8 mouse cellular contexts compared by ENCODE assay signal in genomic region chr11:58949480-58950431, GRCm38 (mm10). TPM values are rescaled to one million over a fixed set of nuclear protein-coding genes. Genes with fewer than 3 reads are reported as not detected.
A peak's percentile ranks its signal among the peaks of the same experiment; 100 is the strongest.
DNase-seq lines count a peak whose midpoint lies in the region; ATAC-seq and TF ChIP-seq lines count a peak whose summit lies in the region.

No protein-coding gene starts in this region.

- H3K4me1 ChIP-seq in heart, embryonic 10.5 days = peaks cover 18% of the 10 kb centered on the region
- H3K4me1 ChIP-seq in heart, adult 2 months (ENCODE audit: control insufficient read depth, insufficient read depth, low read length) = peaks cover 1% of the 10 kb centered on the region; the same call in 1 of the 2 replicates
- H3K4me1 ChIP-seq in ES-Bruce4 (ENCODE audit: control insufficient read depth, insufficient read depth, low read length) = no peaks in the 10 kb centered on the region
- H3K4me1 ChIP-seq in embryonic facial prominence, embryonic 10.5 days = peaks cover 27% of the 10 kb centered on the region
- H3K4me1 ChIP-seq in midbrain, embryonic 16.5 days (ENCODE audit: control insufficient read depth, insufficient read depth, low read length) = peaks cover 26% of the 10 kb centered on the region

- no peaks in the 10 kb centered on the region for H3K79me2 ChIP-seq in heart, adult 2 months (replicated peaks; ENCODE audit: control insufficient read depth, insufficient read depth, low read length)

- no peak for TF ChIP-seq POLR2A in heart, adult 2 months (IDR thresholded peaks at IDR 0.05; ENCODE audit: insufficient read depth, low read depth, low read length)
- no peak for TF ChIP-seq POLR2A in ES-Bruce4 (IDR thresholded peaks at IDR 0.05; ENCODE audit: insufficient read depth, low read length)

- TF ChIP-seq CTCF in heart, adult 2 months (IDR thresholded peaks at IDR 0.05) = no peak
- TF ChIP-seq CTCF in ES-Bruce4 (IDR thresholded peaks at IDR 0.05; ENCODE audit: low read depth, low read length) = no peak

- peak overlapping the region; percentile 61 for H3K4me2 ChIP-seq in midbrain, embryonic 16.5 days (ENCODE audit: low read length)

- H3K4me3 ChIP-seq in heart, embryonic 10.5 days = peak overlapping the region; percentile 58
- no peak overlapping the region for H3K4me3 ChIP-seq in heart, adult 2 months
- peak overlapping the region; percentile 66 for H3K4me3 ChIP-seq in ES-Bruce4 (ENCODE audit: low read depth, low read length)
- peak overlapping the region; percentile 64 for H3K4me3 ChIP-seq in embryonic facial prominence, embryonic 10.5 days
- peak overlapping the region; percentile 68 for H3K4me3 ChIP-seq in midbrain, embryonic 16.5 days (ENCODE audit: low read depth, low read length)

- H3K9me3 ChIP-seq in heart, embryonic 10.5 days = no peaks in the 10 kb centered on the region
- H3K9me3 ChIP-seq in ES-Bruce4 (replicated peaks; ENCODE audit: control insufficient read depth, insufficient read depth, low read length, poor library complexity, severe bottlenecking) = no peaks in the 10 kb centered on the region
- H3K9me3 ChIP-seq in embryonic facial prominence, embryonic 10.5 days = no peaks in the 10 kb centered on the region
- H3K9me3 ChIP-seq in midbrain, embryonic 16.5 days (replicated peaks; ENCODE audit: control insufficient read depth, low read length, poor library complexity, severe bottlenecking) = no peaks in the 10 kb centered on the region

- H3K27ac ChIP-seq in heart, embryonic 10.5 days = peak overlapping the region; percentile 73
- no peak overlapping the region for H3K27ac ChIP-seq in heart, adult 2 months
- 0 out of 2 replicates have a peak overlapping the region, but pooled peaks have one; percentile 48 for H3K27ac ChIP-seq in ES-Bruce4 (ENCODE audit: insufficient read depth, low read length)
- H3K27ac ChIP-seq in embryonic facial prominence, embryonic 10.5 days (replicated peaks) = peak overlapping the region; percentile 89
- H3K27ac ChIP-seq in midbrain, embryonic 16.5 days (ENCODE audit: low read length) = peak overlapping the region; percentile 99

- no peak for TF ChIP-seq EP300 in heart, adult 2 months (IDR thresholded peaks at IDR 0.05; ENCODE audit: insufficient read depth, low read depth, low read length)
- no peak for TF ChIP-seq EP300 in ES-Bruce4 (IDR thresholded peaks at IDR 0.05; ENCODE audit: insufficient read depth, low read depth, low read length)

- H3K9ac ChIP-seq in heart, adult 2 months (ENCODE audit: low read depth, low read length) = no peak overlapping the region
- H3K9ac ChIP-seq in ES-Bruce4 (ENCODE audit: low read depth, poor library complexity, severe bottlenecking) = peak overlapping the region; percentile 73
- H3K9ac ChIP-seq in midbrain, embryonic 16.5 days (ENCODE audit: low read depth, low read length) = peak overlapping the region; percentile 79

- H3K27me3 ChIP-seq in heart, embryonic 10.5 days (ENCODE audit: insufficient read depth, poor library complexity, severe bottlenecking) = peaks cover 62% of the 10 kb centered on the region
- H3K27me3 ChIP-seq in heart, adult 2 months (ENCODE audit: control insufficient read depth, insufficient read depth, low read length) = 0 out of 2 replicates have a peak, but pooled peaks cover 1% of the 10 kb centered on the region
- H3K27me3 ChIP-seq in ES-Bruce4 (ENCODE audit: control insufficient read depth, insufficient read depth, low read length, poor library complexity, severe bottlenecking) = no peaks in the 10 kb centered on the region; the same call in none of the 2 replicates
- peaks cover 71% of the 10 kb centered on the region for H3K27me3 ChIP-seq in embryonic facial prominence, embryonic 10.5 days (replicated peaks; ENCODE audit: low read depth, poor library complexity, severe bottlenecking)
- no peaks in the 10 kb centered on the region for H3K27me3 ChIP-seq in midbrain, embryonic 16.5 days (ENCODE audit: control insufficient read depth, insufficient read depth, low read depth, low read length)

- no peak for DNase-seq in heart, embryonic 10.5 days (ENCODE audit: low spot score)
- no peak for DNase-seq in heart, adult 2 months
- DNase-seq in embryonic facial prominence, embryonic 10.5 days (ENCODE audit: low spot score) = peak; percentile 61
- DNase-seq in layer of hippocampus, adult 9-11 months = peak; percentile 83
- no peak for DNase-seq in gastrocnemius, postnatal 14 days

- H3K36me3 ChIP-seq in heart, embryonic 10.5 days = no peaks in the 10 kb centered on the region
- H3K36me3 ChIP-seq in heart, adult 2 months (ENCODE audit: control insufficient read depth, insufficient read depth, low read length) = no peaks in the 10 kb centered on the region
- no peaks in the 10 kb centered on the region for H3K36me3 ChIP-seq in ES-Bruce4 (ENCODE audit: control insufficient read depth, insufficient read depth, low read length, poor library complexity, severe bottlenecking)
- H3K36me3 ChIP-seq in embryonic facial prominence, embryonic 10.5 days (replicated peaks) = no peaks in the 10 kb centered on the region
- H3K36me3 ChIP-seq in midbrain, embryonic 16.5 days (ENCODE audit: control insufficient read depth, insufficient read depth, low read length) = no peaks in the 10 kb centered on the region

- WGBS in heart, embryonic 10.5 days = 13% methylated on average over 20 of the region's 20 CpGs
- WGBS in heart, adult 2 months = 42% methylated on average over 20 of the region's 20 CpGs
- 7% methylated on average over 20 of the region's 20 CpGs for WGBS in embryonic facial prominence, embryonic 10.5 days
- 2% methylated on average over 20 of the region's 20 CpGs for WGBS in midbrain, embryonic 16.5 days

- intact Hi-C loops in heart, adult 2 months (cut with DNase I) = no loop called here
- intact Hi-C loops in gastrocnemius, postnatal 14 days (cut with DNase I; ENCODE audit: low total_unique reads) = no loop called here

- ATAC-seq in midbrain, embryonic 16.5 days = peak; percentile 44; the same call in 1 of the 2 replicates
- ATAC-seq in erythroid progenitor cell, adult 5-6 weeks (replicated peaks; ENCODE audit: low FRiP score, poor library complexity, severe bottlenecking) = no peak

RNA-seq across cellular contexts. Expression of gene Hist3h2ba, which starts 1.0 kb away (rescaled TPM):
- polyA plus RNA-seq in heart, embryonic 10.5 days (2016; fragmentation: Nextera tagmentation; extraction: Ambion mirVana) = 4.8 and 9.8 TPM in 2 replicates
- total RNA-seq in heart, adult 2 months (2021) = 1 to 10 TPM in 1 of 2 experiments, under 1 TPM in 1; 0.81 to 1.1 TPM
- 0.67 and 1.5 TPM in 2 replicates for polyA plus RNA-seq in heart, adult 2 months (2012; rRNA removed)
- polyA plus RNA-seq in ES-Bruce4 (2011; ENCODE audit: insufficient read depth, insufficient read length, low read depth, missing spikeins) = 7.7 and 8.0 TPM in 2 replicates
- 23.0 and 25.0 TPM in 2 replicates for polyA plus RNA-seq in embryonic facial prominence, embryonic 10.5 days (2016; fragmentation: Nextera tagmentation; extraction: Ambion mirVana)
- 345 and 399 TPM in 2 replicates for polyA plus RNA-seq in midbrain, embryonic 16.5 days (2015; fragmentation: Nextera tagmentation; extraction: Ambion mirVana)
- total RNA-seq in gastrocnemius, postnatal 14 days (2021) = 1 to 10 TPM; 2.1 to 3.7 TPM
- total RNA-seq in erythroid progenitor cell, adult 5-6 weeks (2015; ENCODE audit: low replicate concordance) = 265 and 290 TPM in 2 replicates
- total RNA-seq in erythroid progenitor cell, adult 5-6 weeks (2017; ENCODE audit: low replicate concordance) = 136 and 409 TPM in 2 replicates

RNA-seq across cellular contexts. Expression of gene Hist3h2a, which starts 4.7 kb away (rescaled TPM):
- 15.5 and 15.9 TPM in 2 replicates for polyA plus RNA-seq in heart, embryonic 10.5 days (2016; fragmentation: Nextera tagmentation; extraction: Ambion mirVana)
- 10 to 100 TPM; 13.6 to 14.0 TPM for total RNA-seq in heart, adult 2 months (2021)
- 12.6 and 15.4 TPM in 2 replicates for polyA plus RNA-seq in heart, adult 2 months (2012; rRNA removed)
- polyA plus RNA-seq in ES-Bruce4 (2011; ENCODE audit: insufficient read depth, insufficient read length, low read depth, missing spikeins) = 2.9 and 3.7 TPM in 2 replicates
- 17.8 and 19.0 TPM in 2 replicates for polyA plus RNA-seq in embryonic facial prominence, embryonic 10.5 days (2016; fragmentation: Nextera tagmentation; extraction: Ambion mirVana)
- 107 and 115 TPM in 2 replicates for polyA plus RNA-seq in midbrain, embryonic 16.5 days (2015; fragmentation: Nextera tagmentation; extraction: Ambion mirVana)
- 10 to 100 TPM; 15.1 to 16.8 TPM for total RNA-seq in gastrocnemius, postnatal 14 days (2021)
- total RNA-seq in erythroid progenitor cell, adult 5-6 weeks (2015; ENCODE audit: low replicate concordance) = 186 and 192 TPM in 2 replicates
- 1,299 and 1,489 TPM in 2 replicates for total RNA-seq in erythroid progenitor cell, adult 5-6 weeks (2017; ENCODE audit: low replicate concordance)

RNA-seq across cellular contexts. Expression of gene Trim17, which starts 4.7 kb away (rescaled TPM):
- polyA plus RNA-seq in heart, embryonic 10.5 days (2016; fragmentation: Nextera tagmentation; extraction: Ambion mirVana) = 0.75 and 0.79 TPM in 2 replicates
- total RNA-seq in heart, adult 2 months (2021) = under 1 TPM in 1 of 2 experiments, not detected in 1; 0.07 TPM
- polyA plus RNA-seq in heart, adult 2 months (2012; rRNA removed) = 0.20 and 0.37 TPM in 2 replicates
- polyA plus RNA-seq in ES-Bruce4 (2011; ENCODE audit: insufficient read depth, insufficient read length, low read depth, missing spikeins) = not detected in 2 replicates
- 0.19 and 0.40 TPM in 2 replicates for polyA plus RNA-seq in embryonic facial prominence, embryonic 10.5 days (2016; fragmentation: Nextera tagmentation; extraction: Ambion mirVana)
- 1.3 and 2.1 TPM in 2 replicates for polyA plus RNA-seq in midbrain, embryonic 16.5 days (2015; fragmentation: Nextera tagmentation; extraction: Ambion mirVana)
- total RNA-seq in gastrocnemius, postnatal 14 days (2021) = under 1 TPM in 1 of 2 experiments, not detected in 1; 0.29 TPM
- 0.36 and 0.84 TPM in 2 replicates for total RNA-seq in erythroid progenitor cell, adult 5-6 weeks (2015; ENCODE audit: low replicate concordance)
- total RNA-seq in erythroid progenitor cell, adult 5-6 weeks (2017; ENCODE audit: low replicate concordance) = 1.2 TPM in 2 replicates

RNA-seq across cellular contexts. Expression of gene Rnf187, which starts 11.0 kb away (rescaled TPM):
- polyA plus RNA-seq in heart, embryonic 10.5 days (2016; fragmentation: Nextera tagmentation; extraction: Ambion mirVana) = 169 and 213 TPM in 2 replicates
- 100 to 1,000 TPM; 164 to 177 TPM for total RNA-seq in heart, adult 2 months (2021)
- polyA plus RNA-seq in heart, adult 2 months (2012; rRNA removed) = 182 and 190 TPM in 2 replicates
- 104 and 105 TPM in 2 replicates for polyA plus RNA-seq in ES-Bruce4 (2011; ENCODE audit: insufficient read depth, insufficient read length, low read depth, missing spikeins)
- 255 and 258 TPM in 2 replicates for polyA plus RNA-seq in embryonic facial prominence, embryonic 10.5 days (2016; fragmentation: Nextera tagmentation; extraction: Ambion mirVana)
- 550 and 556 TPM in 2 replicates for polyA plus RNA-seq in midbrain, embryonic 16.5 days (2015; fragmentation: Nextera tagmentation; extraction: Ambion mirVana)
- 100 to 1,000 TPM; 126 to 139 TPM for total RNA-seq in gastrocnemius, postnatal 14 days (2021)
- total RNA-seq in erythroid progenitor cell, adult 5-6 weeks (2015; ENCODE audit: low replicate concordance) = 104 and 109 TPM in 2 replicates
- total RNA-seq in erythroid progenitor cell, adult 5-6 weeks (2017; ENCODE audit: low replicate concordance) = 104 and 117 TPM in 2 replicates

RNA-seq across cellular contexts. Expression of gene Trim11, which starts 28.1 kb away (rescaled TPM):
- polyA plus RNA-seq in heart, embryonic 10.5 days (2016; fragmentation: Nextera tagmentation; extraction: Ambion mirVana) = 24.0 and 31.4 TPM in 2 replicates
- total RNA-seq in heart, adult 2 months (2021) = 10 to 100 TPM; 11.9 to 14.0 TPM
- polyA plus RNA-seq in heart, adult 2 months (2012; rRNA removed) = 14.3 and 19.4 TPM in 2 replicates
- 22.5 and 25.6 TPM in 2 replicates for polyA plus RNA-seq in ES-Bruce4 (2011; ENCODE audit: insufficient read depth, insufficient read length, low read depth, missing spikeins)
- 19.0 and 19.1 TPM in 2 replicates for polyA plus RNA-seq in embryonic facial prominence, embryonic 10.5 days (2016; fragmentation: Nextera tagmentation; extraction: Ambion mirVana)
- polyA plus RNA-seq in midbrain, embryonic 16.5 days (2015; fragmentation: Nextera tagmentation; extraction: Ambion mirVana) = 19.5 and 22.3 TPM in 2 replicates
- 1 to 10 TPM; 9.3 to 9.6 TPM for total RNA-seq in gastrocnemius, postnatal 14 days (2021)
- total RNA-seq in erythroid progenitor cell, adult 5-6 weeks (2015; ENCODE audit: low replicate concordance) = 10.1 and 18.0 TPM in 2 replicates
- 11.3 and 15.2 TPM in 2 replicates for total RNA-seq in erythroid progenitor cell, adult 5-6 weeks (2017; ENCODE audit: low replicate concordance)

Comparison
In these comparisons a context has a peak if more than half of its experiments do, and no peak if none do; other contexts are left out.
1. DNase-seq: peak in embryonic facial prominence, embryonic 10.5 days (single experiment) and layer of hippocampus, adult 9-11 months (single experiment); none in heart, embryonic 10.5 days (single experiment), heart, adult 2 months (0 of 2) and gastrocnemius, postnatal 14 days (single experiment).
2. RNA of gene Hist3h2ba, which starts 1.0 kb away (polyA plus RNA-seq): 345 to 399 TPM in midbrain, embryonic 16.5 days; 23.0 to 25.0 TPM in embryonic facial prominence, embryonic 10.5 days, 4.8 to 9.8 TPM in heart, embryonic 10.5 days, 7.7 to 8.0 TPM in ES-Bruce4 and 0.67 to 1.5 TPM in heart, adult 2 months; every median in the first group is over 10 times any median in the second.